Mouse (Mus musculus) stomach, embryonic 16.5 days (tissue): ENCODE measurements around the gene Zfp991. TPM values are rescaled to one million over a fixed set of nuclear protein-coding genes. Genes with fewer than 3 reads are reported as not detected.
"Not testable (repeated sequence)": the region's sequence is repeated elsewhere in the genome, so short reads cannot be mapped to it uniquely, and the experiment has no call there.

ENCODE experiments used
- ATAC-seq: fragments of 200-750 bp; cut with Nextera tagmentation; 2 replicates; pipeline ENCODE4 v1.8.0; 2017; ENCODE audit warnings: moderate number of reproducible peaks, moderate TSS enrichment; ENCODE audit not compliant: insufficient read depth, low FRiP score
- H3K27ac ChIP-seq: fragments of 300-500 bp; sonication (generic); 2 replicates; pipeline ENCODE4 v1.5.1; 2014; ENCODE audit warnings: low read length
- H3K27me3 ChIP-seq: fragments of 300-500 bp; sonication (generic); 2 replicates; pipeline ENCODE4 v1.6.1; 2014; ENCODE audit warnings: low read length, control low read depth, mixed read lengths; ENCODE audit not compliant: control insufficient read depth, insufficient read depth
- H3K36me3 ChIP-seq: fragments of 300-500 bp; sonication (generic); 2 replicates; pipeline ENCODE4 v1.6.1; 2014; ENCODE audit warnings: low read length; ENCODE audit not compliant: control insufficient read depth, insufficient read depth
- H3K4me1 ChIP-seq: fragments of 300-500 bp; sonication (generic); 2 replicates; pipeline ENCODE4 v1.6.1; 2014; ENCODE audit warnings: low read length, control low read depth, mixed read lengths; ENCODE audit not compliant: control insufficient read depth, insufficient read depth
- H3K4me2 ChIP-seq: fragments of 300-500 bp; sonication (generic); 2 replicates; pipeline ENCODE4 v1.6.1; 2014; ENCODE audit warnings: low read depth, low read length, mixed read lengths
- H3K4me3 ChIP-seq: fragments of 300-500 bp; sonication (generic); replicated peaks from 2 replicates; pipeline ENCODE4 v1.5.1; 2014; ENCODE audit warnings: mild to moderate bottlenecking, low read length
- H3K9ac ChIP-seq: fragments of 300-500 bp; sonication (generic); 2 replicates; pipeline ENCODE4 v1.6.1; 2014; ENCODE audit warnings: low read length
- H3K9me3 ChIP-seq: fragments of 300-500 bp; sonication (generic); replicated peaks from 2 replicates; pipeline ENCODE4 v1.6.1; 2016; ENCODE audit warnings: low read length, control low read depth; ENCODE audit not compliant: control insufficient read depth
- WGBS: fragments of 180-500 bp; shearing (Covaris S2); extraction: QIAGEN DNeasy Blood & Tissue Kit; methylation state at CpG from one replicate; pipeline ENCODE4 v1.1.7; 2014; 5-methylcytosine and 5-hydroxymethylcytosine counted together
- polyA plus RNA-seq: library from polyadenylated mRNA; unstranded; fragments of >200 nt; fragmentation: Nextera tagmentation; extraction: Ambion mirVana; gene quantifications from 2 replicates; pipeline ENCODE4 v1.2.1, GENCODE M21; 2015

Gene Zfp991
- polyA plus RNA-seq, 1 experiment from 2014 or later = 6.7 TPM

- H3K4me1 ChIP-seq, H3K9ac ChIP-seq, H3K9me3 ChIP-seq, H3K4me2 ChIP-seq, H3K4me3 ChIP-seq, H3K27ac ChIP-seq, H3K27me3 ChIP-seq, H3K36me3 ChIP-seq: not testable (repeated sequence)
- 89% methylated on average over 7 of the region's 12 CpGs for WGBS
- ATAC-seq = peak; percentile 40; the same call in 1 of the 2 replicates
These were observed 44.5 kb downstream of the Zfp991 start for GRCm38 (mm10) chr4:147176279-147176880.

- H3K36me3 ChIP-seq, H3K9me3 ChIP-seq, H3K4me1 ChIP-seq, H3K4me2 ChIP-seq, ATAC-seq, H3K27me3 ChIP-seq, H3K27ac ChIP-seq, H3K9ac ChIP-seq, H3K4me3 ChIP-seq: not testable (repeated sequence)
- WGBS = 92% methylated on average over 7 of the region's 8 CpGs
These were observed 49.4 kb downstream of the Zfp991 start for GRCm38 (mm10) chr4:147181141-147181685.

GRCm38 (mm10) chr4:147181969-147182705 is 50.3 kb downstream of the Zfp991 start:
- peak; percentile 68 for ATAC-seq
- WGBS = no CpG with 5 or more reads among the region's 13 CpGs

GRCm38 (mm10) chr4:147186824-147187223 is 55.0 kb downstream of the Zfp991 start:
- H3K4me1 ChIP-seq, H3K4me3 ChIP-seq, H3K36me3 ChIP-seq, H3K9me3 ChIP-seq, H3K27ac ChIP-seq, H3K27me3 ChIP-seq, H3K4me2 ChIP-seq, H3K9ac ChIP-seq: not testable (repeated sequence)
- WGBS = 92% methylated on average over 1 of the region's 1 CpGs
- peak; percentile 48 for ATAC-seq

More at GRCm38 (mm10) chr4:147181969-147182705, 50.3 kb downstream of the Zfp991 start:
- not testable (repeated sequence) for H3K27me3 ChIP-seq, H3K4me2 ChIP-seq, H3K4me1 ChIP-seq, H3K4me3 ChIP-seq, H3K9ac ChIP-seq, H3K9me3 ChIP-seq, H3K36me3 ChIP-seq, H3K27ac ChIP-seq

- 60% methylated on average over 65 of the region's 71 CpGs for WGBS
- H3K4me3 ChIP-seq = not testable (repeated sequence)
These were observed 55.6 kb downstream of the Zfp991 start for GRCm38 (mm10) chr4:147187283-147187965.

GRCm38 (mm10) chr4:147195186-147195585 is 63.3 kb downstream of the Zfp991 start:
- not testable (repeated sequence) for H3K36me3 ChIP-seq, H3K4me1 ChIP-seq, H3K4me2 ChIP-seq, H3K27ac ChIP-seq, H3K9ac ChIP-seq, H3K9me3 ChIP-seq, H3K4me3 ChIP-seq, H3K27me3 ChIP-seq
- WGBS = 87% methylated on average over 3 of the region's 9 CpGs
- ATAC-seq = 0 out of 2 replicates have a peak, but pooled peaks have one; percentile 14

More at GRCm38 (mm10) chr4:147187283-147187965, 55.6 kb downstream of the Zfp991 start:
- not testable (repeated sequence) for H3K9ac ChIP-seq, H3K36me3 ChIP-seq, H3K4me1 ChIP-seq, H3K27me3 ChIP-seq, H3K9me3 ChIP-seq, H3K27ac ChIP-seq, H3K4me2 ChIP-seq
- peak; percentile 71 for ATAC-seq

- ATAC-seq, H3K9me3 ChIP-seq, H3K4me1 ChIP-seq, H3K4me3 ChIP-seq, H3K36me3 ChIP-seq, H3K27ac ChIP-seq, H3K4me2 ChIP-seq, H3K9ac ChIP-seq, H3K27me3 ChIP-seq: not testable (repeated sequence)
- WGBS = 83% methylated on average over 2 of the region's 2 CpGs
These were observed 65.4 kb downstream of the Zfp991 start for GRCm38 (mm10) chr4:147197210-147197609.

GRCm38 (mm10) chr4:147199055-147199750 is 67.4 kb downstream of the Zfp991 start:
- H3K4me2 ChIP-seq, H3K27me3 ChIP-seq, H3K9ac ChIP-seq, H3K36me3 ChIP-seq, H3K4me1 ChIP-seq, H3K4me3 ChIP-seq, H3K9me3 ChIP-seq, H3K27ac ChIP-seq: not testable (repeated sequence)
- peak; percentile 65; the same call in 1 of the 2 replicates for ATAC-seq
- 63% methylated on average over 6 of the region's 6 CpGs for WGBS
